Mouse (Mus musculus): ENCODE results near the gene Fbxo7. TPM values are rescaled to one million over a fixed set of nuclear protein-coding genes. Genes with fewer than 3 reads are reported as not detected.

The Fbxo7 gene
- 20.4 and 20.9 TPM in 2 replicates for polyA plus RNA-seq (2015; fragmentation: Nextera tagmentation; extraction: Ambion mirVana)

- no peaks in the 10 kb centered on the region for H3K27me3 ChIP-seq
Observed at GRCm38 (mm10) chr10:86021749-86022473, at the start of gene Fbxo7. Gene Fbxo7, plus strand, starts transcription at chr10:86021972.

GRCm38 (mm10) chr10:85972915-85973314, 48.9 kb upstream of the Fbxo7 start:
- H3K36me3 ChIP-seq, result no peaks in the 10 kb centered on the region
- no peak overlapping the region for H3K4me2 ChIP-seq
- no peaks in the 10 kb centered on the region for H3K4me1 ChIP-seq (replicated peaks)
- 68% methylated on average over 4 of the region's 4 CpGs for WGBS
- no peak for ATAC-seq (ENCODE audit: low FRiP score, low read depth)
- no peak overlapping the region for H3K4me3 ChIP-seq
- no peak overlapping the region for H3K27ac ChIP-seq (replicated peaks)
- H3K9me3 ChIP-seq, result no peaks in the 10 kb centered on the region
- no peak overlapping the region for H3K9ac ChIP-seq
- H3K27me3 ChIP-seq, result no peaks in the 10 kb centered on the region

More at GRCm38 (mm10) chr10:86021749-86022473, at the start of gene Fbxo7:
- peak; percentile 97 for ATAC-seq (ENCODE audit: low FRiP score, low read depth)
- peak within 1 kb of the TSS; percentile 81 for H3K4me3 ChIP-seq
- under 1% methylated on average over 81 of the region's 82 CpGs for WGBS
- H3K4me1 ChIP-seq (replicated peaks), result peaks cover 14% of the 10 kb centered on the region
- peak within 1 kb of the TSS; percentile 77 for H3K9ac ChIP-seq
- no peaks in the 10 kb centered on the region for H3K36me3 ChIP-seq
- peak within 1 kb of the TSS; percentile 63 for H3K4me2 ChIP-seq
- no peaks in the 10 kb centered on the region for H3K9me3 ChIP-seq
- H3K27ac ChIP-seq (replicated peaks), result peak within 1 kb of the TSS; percentile 92

- no peaks in the 10 kb centered on the region for H3K9me3 ChIP-seq
- H3K4me1 ChIP-seq (replicated peaks), result no peaks in the 10 kb centered on the region
- H3K4me3 ChIP-seq, result no peak overlapping the region
- whole genome bisulfite sequencing, result 78% methylated on average over 6 of the region's 6 CpGs
- no peaks in the 10 kb centered on the region for H3K27me3 ChIP-seq
- H3K4me2 ChIP-seq, result no peak overlapping the region
- H3K36me3 ChIP-seq, result no peaks in the 10 kb centered on the region
- ATAC-seq (ENCODE audit: low FRiP score, low read depth), result no peak
- H3K9ac ChIP-seq, result no peak overlapping the region
- H3K27ac ChIP-seq (replicated peaks), result no peak overlapping the region
Observed at GRCm38 (mm10) chr10:85989412-85990115, 32.2 kb upstream of the Fbxo7 start.

- ATAC-seq (ENCODE audit: low FRiP score, low read depth), result no peak
- H3K4me2 ChIP-seq, result no peak overlapping the region
- no peaks in the 10 kb centered on the region for H3K4me1 ChIP-seq (replicated peaks)
- H3K27ac ChIP-seq (replicated peaks), result no peak overlapping the region
- no peak overlapping the region for H3K4me3 ChIP-seq
- no peaks in the 10 kb centered on the region for H3K27me3 ChIP-seq
- 94% methylated on average over 4 of the region's 4 CpGs for WGBS
- H3K9ac ChIP-seq, result no peak overlapping the region
- H3K9me3 ChIP-seq, result no peaks in the 10 kb centered on the region
- no peaks in the 10 kb centered on the region for H3K36me3 ChIP-seq
Observed at GRCm38 (mm10) chr10:85992412-85992811, 29.4 kb upstream of the Fbxo7 start.

GRCm38 (mm10) chr10:85993836-85994235, 27.9 kb upstream of the Fbxo7 start:
- Histone ChIP-seq H3K4me2 (no peak overlapping the region), H3K9ac (no peak overlapping the region), H3K36me3 (no peaks in the 10 kb centered on the region), H3K4me3 (no peak overlapping the region), H3K27me3 (no peaks in the 10 kb centered on the region), H3K9me3 (no peaks in the 10 kb centered on the region), H3K27ac (replicated peaks) (no peak overlapping the region), H3K4me1 (replicated peaks) (no peaks in the 10 kb centered on the region)
- WGBS, result 92% methylated on average over 9 of the region's 9 CpGs
- ATAC-seq (ENCODE audit: low FRiP score, low read depth), result no peak

- no peak for ATAC-seq (ENCODE audit: low FRiP score, low read depth)
- H3K27ac ChIP-seq (replicated peaks), result no peak overlapping the region
- H3K4me3 ChIP-seq, result no peak overlapping the region
- H3K9ac ChIP-seq, result no peak overlapping the region
- H3K9me3 ChIP-seq, result no peaks in the 10 kb centered on the region
- no peak overlapping the region for H3K4me2 ChIP-seq
- WGBS, result 87% methylated on average over 5 of the region's 5 CpGs
- H3K36me3 ChIP-seq, result no peaks in the 10 kb centered on the region
- H3K4me1 ChIP-seq (replicated peaks), result no peaks in the 10 kb centered on the region
- H3K27me3 ChIP-seq, result no peaks in the 10 kb centered on the region
Observed at GRCm38 (mm10) chr10:85994543-85995104, 27.1 kb upstream of the Fbxo7 start.

- H3K36me3 ChIP-seq, result no peaks in the 10 kb centered on the region
- no peak overlapping the region for H3K9ac ChIP-seq
- no peaks in the 10 kb centered on the region for H3K9me3 ChIP-seq
- ATAC-seq (ENCODE audit: low FRiP score, low read depth), result no peak
- no peak overlapping the region for H3K4me2 ChIP-seq
- H3K4me3 ChIP-seq, result no peak overlapping the region
- H3K4me1 ChIP-seq (replicated peaks), result no peaks in the 10 kb centered on the region
- H3K27ac ChIP-seq (replicated peaks), result no peak overlapping the region
- WGBS, result 94% methylated on average over 4 of the region's 4 CpGs
- no peaks in the 10 kb centered on the region for H3K27me3 ChIP-seq
Observed at GRCm38 (mm10) chr10:86000447-86000846, 21.3 kb upstream of the Fbxo7 start.

- no peak for ATAC-seq (ENCODE audit: low FRiP score, low read depth)
- no peak overlapping the region for H3K9ac ChIP-seq
- WGBS, result 62% methylated on average over 5 of the region's 5 CpGs
- no peaks in the 10 kb centered on the region for H3K27me3 ChIP-seq
- no peak overlapping the region for H3K4me2 ChIP-seq
- no peaks in the 10 kb centered on the region for H3K4me1 ChIP-seq (replicated peaks)
- no peak overlapping the region for H3K27ac ChIP-seq (replicated peaks)
- H3K36me3 ChIP-seq, result no peaks in the 10 kb centered on the region
- no peaks in the 10 kb centered on the region for H3K9me3 ChIP-seq
- no peak overlapping the region for H3K4me3 ChIP-seq
Observed at GRCm38 (mm10) chr10:86006455-86006854, 15.3 kb upstream of the Fbxo7 start.

GRCm38 (mm10) chr10:86009688-86010087, 12.1 kb upstream of the Fbxo7 start:
- H3K4me1 ChIP-seq (replicated peaks), result no peaks in the 10 kb centered on the region
- no peak overlapping the region for H3K4me2 ChIP-seq
- WGBS, result 97% methylated on average over 2 of the region's 2 CpGs
- H3K9me3 ChIP-seq, result no peaks in the 10 kb centered on the region
- ATAC-seq (ENCODE audit: low FRiP score, low read depth), result no peak
- H3K27ac ChIP-seq (replicated peaks), result no peak overlapping the region
- H3K27me3 ChIP-seq, result no peaks in the 10 kb centered on the region
- no peak overlapping the region for H3K9ac ChIP-seq
- H3K36me3 ChIP-seq, result no peaks in the 10 kb centered on the region
- no peak overlapping the region for H3K4me3 ChIP-seq

- Histone ChIP-seq H3K27ac (replicated peaks) (no peak overlapping the region), H3K4me2 (no peak overlapping the region), H3K4me3 (no peak overlapping the region), H3K4me1 (replicated peaks) (no peaks in the 10 kb centered on the region), H3K36me3 (no peaks in the 10 kb centered on the region), H3K27me3 (no peaks in the 10 kb centered on the region), H3K9ac (no peak overlapping the region), H3K9me3 (no peaks in the 10 kb centered on the region)
- ATAC-seq (ENCODE audit: low FRiP score, low read depth), result no peak
- 45% methylated on average over 6 of the region's 6 CpGs for WGBS
Observed at GRCm38 (mm10) chr10:86010636-86011035, 11.1 kb upstream of the Fbxo7 start.

- WGBS, result 87% methylated on average over 2 of the region's 2 CpGs
- no peak for ATAC-seq (ENCODE audit: low FRiP score, low read depth)
- H3K4me2 ChIP-seq, result no peak overlapping the region
Observed at GRCm38 (mm10) chr10:86011172-86011571, 10.6 kb upstream of the Fbxo7 start.

GRCm38 (mm10) chr10:86011781-86012180, 10.0 kb upstream of the Fbxo7 start, which contains the start of gene Bpifc:
Gene Bpifc, minus strand, starts transcription at chr10:86011895.
- Histone ChIP-seq H3K9me3 (no peaks in the 10 kb centered on the region), H3K27me3 (no peaks in the 10 kb centered on the region), H3K36me3 (no peaks in the 10 kb centered on the region), H3K4me3 (no peak within 1 kb of the TSS), H3K4me1 (replicated peaks) (no peaks in the 10 kb centered on the region), H3K9ac (no peak within 1 kb of the TSS), H3K4me2 (no peak within 1 kb of the TSS), H3K27ac (replicated peaks) (no peak within 1 kb of the TSS)
- no peak for ATAC-seq (ENCODE audit: low FRiP score, low read depth)
- WGBS, result 92% methylated on average over 2 of the region's 2 CpGs

More at GRCm38 (mm10) chr10:86011172-86011571, 10.6 kb upstream of the Fbxo7 start:
- H3K36me3 ChIP-seq, result no peaks in the 10 kb centered on the region
- no peak overlapping the region for H3K27ac ChIP-seq (replicated peaks)
- no peaks in the 10 kb centered on the region for H3K27me3 ChIP-seq
- no peaks in the 10 kb centered on the region for H3K9me3 ChIP-seq
- H3K4me1 ChIP-seq (replicated peaks), result no peaks in the 10 kb centered on the region
- no peak overlapping the region for H3K4me3 ChIP-seq
- H3K9ac ChIP-seq, result no peak overlapping the region
